Mouse (Mus musculus) hindbrain, embryonic 13.5 days (tissue): Measurements from ENCODE around the gene Actr2. TPM values are rescaled to one million over a fixed set of nuclear protein-coding genes. Genes with fewer than 3 reads are reported as not detected.
"Not testable (repeated sequence)": the region's sequence is repeated elsewhere in the genome, so short reads cannot be mapped to it uniquely, and the experiment has no call there.

Source experiments
- ATAC-seq: fragments of 200-750 bp; cut with Nextera tagmentation; 2 replicates; pipeline ENCODE4 v1.8.0; 2017; ENCODE audit warnings: moderate TSS enrichment; ENCODE audit not compliant: low FRiP score
- H3K27ac ChIP-seq: fragments of 300-500 bp; sonication (generic); 2 replicates; pipeline ENCODE4 v1.5.1; 2015; ENCODE audit warnings: inconsistent platforms, mild to moderate bottlenecking, moderate library complexity
- H3K27me3 ChIP-seq: fragments of 300-500 bp; sonication (generic); 2 replicates; pipeline ENCODE4 v1.6.1; 2015; ENCODE audit warnings: mild to moderate bottlenecking, inconsistent platforms
- H3K36me3 ChIP-seq: fragments of 300-500 bp; sonication (generic); 2 replicates; pipeline ENCODE4 v1.6.1; 2015; ENCODE audit warnings: mild to moderate bottlenecking, inconsistent platforms
- H3K4me1 ChIP-seq: fragments of 300-500 bp; sonication (generic); replicated peaks from 2 replicates; pipeline ENCODE4 v1.6.1; 2015; ENCODE audit warnings: inconsistent platforms
- H3K4me2 ChIP-seq: fragments of 300-500 bp; sonication (generic); 2 replicates; pipeline ENCODE4 v1.6.1; 2015; ENCODE audit warnings: inconsistent platforms, mild to moderate bottlenecking, moderate library complexity
- H3K4me3 ChIP-seq: fragments of 300-500 bp; sonication (generic); 2 replicates; pipeline ENCODE4 v1.5.1; 2015; ENCODE audit warnings: mild to moderate bottlenecking, inconsistent platforms
- H3K9ac ChIP-seq: fragments of 300-500 bp; sonication (generic); 2 replicates; pipeline ENCODE4 v1.6.1; 2015; ENCODE audit warnings: mild to moderate bottlenecking, inconsistent platforms
- H3K9me3 ChIP-seq: fragments of 300-500 bp; sonication (generic); 2 replicates; pipeline ENCODE4 v1.6.1; 2016; ENCODE audit warnings: inconsistent platforms
- WGBS: fragments of 180-500 bp; shearing (Covaris S2); methylation state at CpG from one replicate; pipeline ENCODE4 v1.1.7; 2015; 5-methylcytosine and 5-hydroxymethylcytosine counted together
- polyA plus RNA-seq: library from polyadenylated mRNA; unstranded; fragments of >200 nt; fragmentation: Nextera tagmentation; extraction: Ambion mirVana; gene quantifications from 2 replicates; pipeline ENCODE4 v1.2.1, GENCODE M21; 2015

Actr2 gene
- polyA plus RNA-seq, 1 experiment from 2014 or later = 177 TPM

DNA sequence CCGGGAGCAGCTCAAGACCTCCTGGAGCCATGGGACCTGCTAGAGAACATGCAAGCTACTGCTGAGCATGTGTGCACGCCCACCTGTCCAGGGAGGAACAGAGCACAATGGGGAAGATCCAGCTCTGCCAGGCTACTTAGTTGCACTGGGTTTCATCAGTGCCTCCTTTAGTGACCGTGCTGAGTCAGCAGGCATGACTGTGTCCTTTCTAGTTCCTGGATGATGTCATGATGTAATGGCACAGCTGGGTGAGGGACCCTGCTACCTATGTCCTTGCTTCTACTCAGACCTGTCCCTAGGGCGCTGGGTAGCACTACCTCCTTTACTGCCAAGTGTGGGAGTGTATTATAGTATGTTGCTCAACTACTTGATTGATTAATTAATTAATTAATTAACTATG lies 75.0 kb downstream of the Actr2 start:
- no peak overlapping the region for H3K27ac ChIP-seq
- H3K9me3 ChIP-seq = no peaks in the 10 kb centered on the region
- no peak for ATAC-seq
- no peak overlapping the region for H3K9ac ChIP-seq
- H3K4me1 ChIP-seq = peaks cover 24% of the 10 kb centered on the region
- 83% methylated on average over 4 of the region's 4 CpGs for WGBS
- no peaks in the 10 kb centered on the region; the same call in 1 of the 2 replicates for H3K36me3 ChIP-seq
- H3K4me3 ChIP-seq = no peak overlapping the region
- no peaks in the 10 kb centered on the region for H3K27me3 ChIP-seq
- H3K4me2 ChIP-seq = no peak overlapping the region

DNA sequence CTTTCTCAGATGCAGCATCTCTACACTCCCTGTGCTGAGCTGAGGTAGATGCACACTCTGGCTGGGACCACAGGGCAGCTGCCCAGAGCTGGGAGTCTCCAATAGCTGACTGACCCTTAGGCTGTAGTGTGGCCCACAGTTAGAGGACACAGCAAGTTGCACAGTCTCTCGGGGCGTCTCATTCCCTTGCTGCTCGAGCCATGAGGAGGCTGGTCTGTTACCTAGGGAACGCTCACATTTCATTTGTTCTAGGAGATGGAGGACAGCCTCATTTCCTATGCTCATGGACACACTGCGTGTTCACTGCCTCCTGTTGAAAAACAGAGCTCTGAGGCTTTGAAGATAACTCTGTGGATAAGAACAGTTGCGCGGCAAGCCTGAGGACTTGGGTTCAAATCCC lies 76.7 kb downstream of the Actr2 start:
- H3K4me3 ChIP-seq = no peak overlapping the region
- no peak overlapping the region for H3K27ac ChIP-seq
- H3K4me1 ChIP-seq = peaks cover 13% of the 10 kb centered on the region
- H3K9me3 ChIP-seq = peaks cover 3% of the 10 kb centered on the region; the same call in 1 of the 2 replicates
- WGBS = 56% methylated on average over 7 of the region's 7 CpGs
- no peaks in the 10 kb centered on the region for H3K27me3 ChIP-seq
- H3K36me3 ChIP-seq = no peaks in the 10 kb centered on the region; the same call in 1 of the 2 replicates
- H3K4me2 ChIP-seq = no peak overlapping the region
- H3K9ac ChIP-seq = no peak overlapping the region
- peak; percentile 11; the same call in 1 of the 2 replicates for ATAC-seq

GRCm38 (mm10) chr11:20035343-20035928 lies 77.3 kb downstream of the Actr2 start:
- Histone ChIP-seq H3K9me3 (peaks cover 3% of the 10 kb centered on the region; the same call in 1 of the 2 replicates), H3K4me1 (peaks cover 13% of the 10 kb centered on the region), H3K36me3 (no peaks in the 10 kb centered on the region; the same call in 1 of the 2 replicates), H3K4me2 (no peak overlapping the region), H3K27ac (no peak overlapping the region), H3K9ac (no peak overlapping the region), H3K4me3 (no peak overlapping the region), H3K27me3 (no peaks in the 10 kb centered on the region)
- ATAC-seq = 0 out of 2 replicates have a peak, but pooled peaks have one; percentile 5
- 66% methylated on average over 11 of the region's 11 CpGs for WGBS

DNA sequence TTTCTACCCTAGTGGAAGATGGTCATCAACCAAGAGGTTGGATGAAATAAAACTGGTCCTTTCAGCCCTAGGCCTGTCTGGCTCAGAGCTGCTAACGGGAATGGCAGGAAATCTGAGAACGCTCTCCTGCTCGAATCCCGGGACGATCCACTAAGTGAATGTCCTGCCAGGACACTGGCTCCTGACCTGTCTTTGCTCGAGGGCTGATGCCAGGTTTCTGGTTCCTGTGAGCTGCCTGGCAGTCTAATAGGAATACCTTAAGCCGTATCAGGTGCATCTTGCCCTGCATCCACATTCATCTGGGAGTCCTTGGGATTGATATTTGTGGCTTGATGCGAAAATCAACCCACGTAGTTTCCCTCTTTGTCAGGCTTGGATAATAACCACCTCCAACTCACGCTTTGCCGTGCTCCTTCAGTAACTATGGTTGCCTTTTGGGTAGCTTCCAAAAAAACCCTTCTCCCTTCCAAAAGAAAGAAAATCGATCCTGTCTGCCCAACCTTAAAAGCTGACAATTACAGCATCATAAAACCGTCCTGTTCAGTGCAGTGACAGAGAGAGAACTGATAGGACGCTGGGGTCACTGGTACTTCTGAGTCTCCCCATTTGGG lies 78.3 kb downstream of the Actr2 start:
- 83% methylated on average over 14 of the region's 14 CpGs for WGBS
- no peak overlapping the region for H3K27ac ChIP-seq
- H3K9ac ChIP-seq = no peak overlapping the region
- no peak for ATAC-seq
- peaks cover 3% of the 10 kb centered on the region; the same call in 1 of the 2 replicates for H3K9me3 ChIP-seq
- H3K4me1 ChIP-seq = peaks cover 13% of the 10 kb centered on the region
- no peaks in the 10 kb centered on the region; the same call in 1 of the 2 replicates for H3K36me3 ChIP-seq
- H3K4me3 ChIP-seq = no peak overlapping the region
- H3K27me3 ChIP-seq = no peaks in the 10 kb centered on the region
- no peak overlapping the region for H3K4me2 ChIP-seq

DNA sequence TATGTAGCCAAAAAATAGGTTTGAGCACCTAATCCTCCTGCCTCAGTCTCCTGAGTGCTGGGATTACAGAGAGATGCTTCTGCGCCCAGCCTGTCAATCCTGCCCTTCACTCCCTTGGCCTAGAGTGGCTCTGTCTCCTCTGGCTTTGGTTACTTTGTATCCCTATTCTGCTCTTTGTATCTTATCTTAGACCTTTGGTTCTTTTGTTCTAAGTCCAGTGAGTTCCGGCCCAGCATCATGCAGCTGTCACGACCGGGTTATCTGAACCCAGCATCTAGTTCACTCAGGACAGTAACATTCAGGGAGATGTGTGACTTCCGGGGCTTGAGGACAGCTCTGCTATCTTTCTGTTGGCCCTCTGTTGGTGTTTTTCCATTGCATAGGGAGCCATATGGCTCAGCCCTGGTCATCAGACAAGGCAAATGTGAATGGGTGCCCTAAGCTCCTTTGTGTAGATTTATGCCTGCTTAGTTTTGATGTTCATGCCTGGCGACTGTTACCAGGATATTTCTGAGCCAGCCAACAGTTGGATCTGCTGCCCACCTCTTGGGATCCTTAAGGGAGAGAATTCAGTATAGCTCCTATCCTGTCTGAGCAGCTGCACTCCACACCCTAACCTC lies 79.1 kb downstream of the Actr2 start:
- no peak overlapping the region for H3K27ac ChIP-seq
- H3K4me1 ChIP-seq = peaks cover 7% of the 10 kb centered on the region
- H3K9ac ChIP-seq = no peak overlapping the region
- H3K27me3 ChIP-seq = no peaks in the 10 kb centered on the region
- H3K4me2 ChIP-seq = no peak overlapping the region
- no peak overlapping the region for H3K4me3 ChIP-seq
- H3K36me3 ChIP-seq = no peaks in the 10 kb centered on the region; the same call in 1 of the 2 replicates
- peaks cover 3% of the 10 kb centered on the region; the same call in 1 of the 2 replicates for H3K9me3 ChIP-seq
- WGBS = 75% methylated on average over 6 of the region's 6 CpGs
- no peak for ATAC-seq

GRCm38 (mm10) chr11:20031536-20031935 lies 81.2 kb downstream of the Actr2 start:
- Histone ChIP-seq H3K9me3 (peaks cover 3% of the 10 kb centered on the region; the same call in 1 of the 2 replicates), H3K36me3 (0 out of 2 replicates have a peak, but pooled peaks cover 2% of the 10 kb centered on the region), H3K27me3 (no peaks in the 10 kb centered on the region), H3K4me3 (no peak overlapping the region), H3K27ac (no peak overlapping the region), H3K9ac (no peak overlapping the region), H3K4me2 (no peak overlapping the region), H3K4me1 (no peaks in the 10 kb centered on the region)
- ATAC-seq = no peak
- WGBS = 38% methylated on average over 8 of the region's 8 CpGs

DNA sequence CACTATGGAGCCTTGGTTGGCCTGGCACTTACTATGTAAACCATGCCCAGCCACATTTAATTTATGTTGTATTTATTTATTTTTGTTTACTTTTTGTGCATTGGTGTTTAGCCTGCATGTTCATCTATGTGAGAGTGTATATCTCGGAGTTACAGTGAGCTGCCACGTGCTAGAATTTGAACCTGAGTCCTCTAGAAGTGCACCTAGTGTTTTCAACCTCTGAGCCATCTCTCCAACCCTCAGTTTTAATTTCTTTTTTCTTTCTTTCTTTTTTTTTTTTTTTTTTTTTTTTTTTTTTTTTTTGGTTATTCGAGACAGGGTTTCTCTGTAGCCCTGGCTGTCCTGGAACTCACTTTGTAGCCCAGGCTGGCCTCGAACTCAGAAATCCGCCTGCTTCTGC lies 81.7 kb downstream of the Actr2 start:
- not testable (repeated sequence) for H3K27ac ChIP-seq, H3K9ac ChIP-seq, H3K4me2 ChIP-seq, H3K4me1 ChIP-seq, H3K27me3 ChIP-seq, H3K36me3 ChIP-seq, ATAC-seq, H3K4me3 ChIP-seq, H3K9me3 ChIP-seq
- WGBS = 94% methylated on average over 5 of the region's 5 CpGs

- no peak overlapping the region for H3K9ac ChIP-seq
- H3K27ac ChIP-seq = no peak overlapping the region
- H3K36me3 ChIP-seq = peaks cover 18% of the 10 kb centered on the region
- H3K4me2 ChIP-seq = no peak overlapping the region
- no peak for ATAC-seq
- WGBS = 97% methylated on average over 4 of the region's 4 CpGs
- peaks cover 3% of the 10 kb centered on the region; the same call in 1 of the 2 replicates for H3K9me3 ChIP-seq
- no peaks in the 10 kb centered on the region for H3K4me1 ChIP-seq
- no peaks in the 10 kb centered on the region for H3K27me3 ChIP-seq
- no peak overlapping the region for H3K4me3 ChIP-seq
Observed at GRCm38 (mm10) chr11:20029014-20029413, 83.7 kb downstream of the Actr2 start.

- ATAC-seq = no peak
Observed at GRCm38 (mm10) chr11:20028396-20028795, 84.3 kb downstream of the Actr2 start.

GRCm38 (mm10) chr11:20027719-20028118 lies 85.0 kb downstream of the Actr2 start:
- no peak overlapping the region for H3K4me2 ChIP-seq
- H3K9ac ChIP-seq = no peak overlapping the region
- ATAC-seq = no peak
- H3K4me3 ChIP-seq = no peak overlapping the region
- no peak overlapping the region for H3K27ac ChIP-seq
- H3K9me3 ChIP-seq = peaks cover 3% of the 10 kb centered on the region; the same call in 1 of the 2 replicates
- H3K4me1 ChIP-seq = no peaks in the 10 kb centered on the region
- WGBS = 77% methylated on average over 9 of the region's 9 CpGs
- peaks cover 23% of the 10 kb centered on the region for H3K36me3 ChIP-seq
- H3K27me3 ChIP-seq = no peaks in the 10 kb centered on the region

More at GRCm38 (mm10) chr11:20028396-20028795, 84.3 kb downstream of the Actr2 start:
- Histone ChIP-seq H3K36me3 (peaks cover 18% of the 10 kb centered on the region), H3K4me2 (no peak overlapping the region), H3K9me3 (peaks cover 3% of the 10 kb centered on the region; the same call in 1 of the 2 replicates), H3K27me3 (no peaks in the 10 kb centered on the region), H3K27ac (no peak overlapping the region), H3K9ac (no peak overlapping the region), H3K4me3 (no peak overlapping the region), H3K4me1 (no peaks in the 10 kb centered on the region)
- 88% methylated on average over 6 of the region's 6 CpGs for WGBS

DNA sequence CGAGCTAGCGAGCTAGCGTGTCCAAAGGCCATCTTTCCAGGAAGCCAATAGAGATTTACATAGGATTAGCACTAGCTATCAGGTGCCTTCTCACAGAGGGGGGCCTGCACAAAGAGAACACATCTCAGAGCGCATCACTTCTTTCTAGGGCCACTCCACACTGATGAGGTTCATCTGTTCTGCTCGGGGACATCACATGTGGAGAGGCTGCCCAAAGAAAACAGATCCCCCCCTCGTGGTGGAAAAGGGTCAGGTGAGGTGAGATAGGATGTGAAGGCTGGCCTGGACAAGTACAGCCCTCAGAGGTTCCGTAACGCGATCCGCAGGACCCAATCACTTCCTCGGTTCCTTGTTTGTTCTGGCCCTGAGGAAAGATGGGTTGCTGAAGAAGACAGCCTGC lies 86.8 kb downstream of the Actr2 start:
- Histone ChIP-seq H3K4me3 (no peak overlapping the region), H3K36me3 (peaks cover 38% of the 10 kb centered on the region), H3K4me2 (no peak overlapping the region), H3K27ac (no peak overlapping the region), H3K4me1 (no peaks in the 10 kb centered on the region), H3K9me3 (peaks cover 9% of the 10 kb centered on the region), H3K27me3 (no peaks in the 10 kb centered on the region), H3K9ac (no peak overlapping the region)
- 74% methylated on average over 11 of the region's 11 CpGs for WGBS
- ATAC-seq = no peak

DNA sequence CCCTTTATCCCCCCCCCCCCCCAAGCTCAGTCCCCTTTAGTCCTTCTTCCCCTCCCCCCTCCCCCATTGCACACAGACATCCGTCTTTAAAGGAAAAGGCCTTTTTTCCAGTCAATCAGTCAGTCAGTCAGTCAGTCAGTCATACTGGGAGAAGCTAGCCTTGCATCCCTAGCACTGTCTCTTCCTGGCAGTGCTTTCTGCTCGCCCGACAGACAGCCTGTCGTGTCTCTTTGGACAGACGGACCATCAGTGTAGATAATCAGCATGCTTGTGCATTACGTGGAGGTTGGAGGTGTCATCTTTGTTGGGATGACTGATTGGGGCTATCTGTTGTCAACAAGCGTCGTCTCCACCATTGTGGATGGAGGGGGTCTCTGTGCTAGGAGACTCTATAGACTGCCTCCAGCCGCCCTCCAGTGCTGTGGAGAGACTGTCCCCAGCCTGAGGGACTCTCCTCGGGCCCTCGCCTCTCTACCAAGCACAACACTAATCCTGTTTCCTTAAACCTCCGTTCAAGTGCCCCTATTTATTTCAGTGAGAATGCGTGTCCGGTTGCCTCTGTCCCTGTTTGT lies 89.7 kb downstream of the Actr2 start:
- peaks cover 36% of the 10 kb centered on the region for H3K9me3 ChIP-seq
- no peak overlapping the region for H3K27ac ChIP-seq
- H3K9ac ChIP-seq = no peak overlapping the region
- H3K4me2 ChIP-seq = no peak overlapping the region
- 0 out of 2 replicates have a peak, but pooled peaks have one; percentile 40 for ATAC-seq
- peaks cover 67% of the 10 kb centered on the region for H3K36me3 ChIP-seq
- H3K27me3 ChIP-seq = no peaks in the 10 kb centered on the region
- WGBS = 91% methylated on average over 14 of the region's 14 CpGs
- no peaks in the 10 kb centered on the region for H3K4me1 ChIP-seq
- no peak overlapping the region for H3K4me3 ChIP-seq
